Mouse (Mus musculus): Measurements from ENCODE around the gene Nlrx1.
"Not testable (repeated sequence)": the region's sequence is repeated elsewhere in the genome, so short reads cannot be mapped to it uniquely, and the experiment has no call there.

The Nlrx1 gene

GRCm38 (mm10) chr9:44268432-44268831 is at the start of gene Nlrx1:
Gene Nlrx1, minus strand, starts transcription at chr9:44268599.
- in situ Hi-C loops (cut with MboI; ENCODE audit: low pct_unique_long_range_greater_than_20kb in 1 of 2, low sequenced_read_pairs in 2 of 2, unreplicated experiment in 1 of 2): loop anchor here in 1 of 2 experiments (25.0 kb wide), 1 partner anchor 281 kb away; no protein-coding TSS in a partner anchor

DNA sequence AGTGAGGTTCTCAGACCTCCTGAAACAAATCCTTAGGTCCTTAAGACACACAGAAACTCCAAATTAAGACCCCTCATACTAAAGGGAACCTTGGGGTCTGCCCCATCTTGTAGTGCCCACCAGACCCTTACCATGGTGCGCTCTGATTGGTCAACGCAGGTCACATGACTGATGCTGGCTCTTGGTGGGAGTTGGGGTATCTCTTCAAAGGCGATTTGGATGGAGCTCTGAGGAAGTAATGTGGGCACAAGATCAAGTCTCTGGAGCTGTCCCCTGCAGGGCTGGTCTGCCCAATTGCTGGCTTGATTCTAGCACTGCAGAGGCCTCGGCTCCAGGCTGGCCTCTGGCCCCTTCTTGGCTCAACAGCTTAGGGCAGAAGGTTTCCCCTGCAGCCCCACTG is 49.1 kb upstream of the Nlrx1 start:
- in situ Hi-C loops (cut with MboI; ENCODE audit: low pct_unique_long_range_greater_than_20kb in 1 of 2, low sequenced_read_pairs in 2 of 2, unreplicated experiment in 1 of 2): no loop called here

DNA sequence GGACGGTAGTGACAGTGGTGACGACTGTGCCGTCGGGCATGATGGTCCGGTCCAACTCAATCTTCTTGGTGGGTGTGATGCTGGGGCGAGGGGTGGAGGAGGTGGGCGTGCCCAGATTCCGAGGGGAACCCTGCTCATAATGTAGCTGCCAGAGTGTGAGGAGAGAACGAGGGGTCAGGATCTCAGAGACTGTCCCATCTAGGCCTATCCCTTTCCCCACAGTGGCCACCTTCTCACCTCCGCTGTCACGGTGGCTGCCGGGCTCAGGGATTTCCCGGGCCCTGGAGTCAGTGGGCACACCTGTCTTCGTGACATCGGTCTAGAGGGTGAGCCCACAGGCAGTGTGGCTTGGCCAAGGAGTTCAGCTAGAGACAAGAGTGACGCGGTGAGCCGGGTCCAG is 46.5 kb upstream of the Nlrx1 start:
- in situ Hi-C loops (cut with MboI; ENCODE audit: low pct_unique_long_range_greater_than_20kb in 1 of 2, low sequenced_read_pairs in 2 of 2, unreplicated experiment in 1 of 2): no loop called here

- in situ Hi-C loops (cut with MboI; ENCODE audit: low pct_unique_long_range_greater_than_20kb in 1 of 2, low sequenced_read_pairs in 2 of 2, unreplicated experiment in 1 of 2): no loop called here
These were observed 45.8 kb upstream of the Nlrx1 start for GRCm38 (mm10) chr9:44314257-44314547.

DNA sequence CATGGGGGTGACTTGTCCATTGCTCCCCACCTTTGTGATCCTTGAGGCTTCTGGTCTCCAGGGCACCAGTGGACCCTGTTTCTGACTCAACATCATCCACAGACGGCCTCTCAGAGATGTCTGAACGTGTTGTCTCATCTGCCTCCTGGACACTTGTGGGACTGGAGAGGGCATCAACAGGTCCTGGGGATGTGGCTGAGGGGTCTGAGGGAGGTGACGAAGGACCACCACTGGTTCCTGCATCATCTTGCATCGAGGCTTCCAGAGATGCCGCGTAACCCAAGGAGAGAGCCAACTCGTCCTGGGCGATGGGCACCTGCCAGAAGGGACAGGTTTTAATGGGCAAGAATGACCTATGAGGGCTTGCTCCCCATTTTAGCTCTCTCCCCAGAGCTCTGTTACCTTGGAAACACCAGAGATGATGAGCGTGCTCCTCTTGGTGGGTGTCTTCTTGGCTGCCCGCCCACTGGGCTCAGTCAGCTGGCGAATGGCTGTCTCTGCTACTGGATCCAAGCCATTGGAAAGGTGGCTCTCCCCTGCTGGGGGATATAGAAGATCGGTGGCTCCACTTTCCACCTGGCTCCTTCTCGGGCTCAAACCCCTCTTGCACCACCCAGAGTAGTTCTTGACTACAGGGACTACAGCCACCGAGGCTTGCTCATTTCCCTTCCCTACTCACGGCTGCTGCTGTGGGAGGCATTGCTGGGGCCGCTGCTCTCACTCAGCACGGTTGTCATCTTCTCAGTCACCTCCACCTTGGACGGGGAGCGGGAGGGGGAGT is 45.3 kb upstream of the Nlrx1 start:
- in situ Hi-C loops (cut with MboI; ENCODE audit: low pct_unique_long_range_greater_than_20kb in 1 of 2, low sequenced_read_pairs in 2 of 2, unreplicated experiment in 1 of 2): no loop called here

- in situ Hi-C loops (cut with MboI; ENCODE audit: low pct_unique_long_range_greater_than_20kb in 1 of 2, low sequenced_read_pairs in 2 of 2, unreplicated experiment in 1 of 2): no loop called here
These were observed 43.0 kb upstream of the Nlrx1 start for GRCm38 (mm10) chr9:44311136-44312134.

- in situ Hi-C loops (cut with MboI; ENCODE audit: low pct_unique_long_range_greater_than_20kb in 1 of 2, low sequenced_read_pairs in 2 of 2, unreplicated experiment in 1 of 2): no loop called here
These were observed 42.3 kb upstream of the Nlrx1 start for GRCm38 (mm10) chr9:44310750-44311135.

- in situ Hi-C loops (cut with MboI; ENCODE audit: low pct_unique_long_range_greater_than_20kb in 1 of 2, low sequenced_read_pairs in 2 of 2, unreplicated experiment in 1 of 2): no loop called here
These were observed 41.4 kb upstream of the Nlrx1 start for GRCm38 (mm10) chr9:44309756-44310155.

DNA sequence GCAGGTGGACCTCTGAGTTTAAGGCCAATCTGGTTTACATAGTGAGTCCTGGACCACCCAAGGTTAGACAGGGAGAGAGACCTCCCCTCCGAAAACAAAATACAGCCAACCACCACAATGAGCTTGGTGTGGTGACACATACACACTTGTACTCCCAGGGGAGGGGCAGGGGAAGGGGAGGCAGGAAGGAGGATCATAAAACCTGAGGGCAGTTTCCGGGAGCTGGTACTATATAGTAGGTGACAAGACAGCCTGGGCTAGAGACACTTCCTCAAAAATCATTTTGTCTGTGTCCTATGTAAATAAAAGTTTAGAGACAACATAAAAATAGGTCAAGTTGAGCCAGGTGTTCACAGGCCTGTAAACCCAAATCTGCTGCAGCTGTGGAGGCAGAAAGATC is 38.8 kb upstream of the Nlrx1 start:
- in situ Hi-C loops (cut with MboI; ENCODE audit: low pct_unique_long_range_greater_than_20kb in 1 of 2, low sequenced_read_pairs in 2 of 2, unreplicated experiment in 1 of 2): no loop called here

DNA sequence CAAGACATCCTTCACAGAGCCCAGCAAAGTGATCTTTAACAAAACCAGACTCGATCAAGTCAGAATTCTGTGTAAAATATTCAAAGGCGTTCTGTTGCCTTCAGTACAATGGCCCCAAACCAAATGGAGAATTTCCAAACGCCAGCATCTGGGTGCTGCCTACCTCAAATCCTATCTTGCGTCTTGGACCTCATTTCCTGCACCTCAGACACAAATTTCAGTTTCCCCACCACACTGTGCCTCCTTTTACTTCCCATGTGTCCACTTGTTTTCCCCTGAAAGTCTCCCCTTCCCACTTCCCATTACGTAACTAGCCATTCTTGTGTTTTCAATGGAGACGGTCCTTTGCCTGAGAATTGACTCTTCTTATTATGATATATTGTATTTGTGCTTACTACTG is 38.1 kb upstream of the Nlrx1 start:
- in situ Hi-C loops (cut with MboI; ENCODE audit: low pct_unique_long_range_greater_than_20kb in 1 of 2, low sequenced_read_pairs in 2 of 2, unreplicated experiment in 1 of 2): no loop called here

DNA sequence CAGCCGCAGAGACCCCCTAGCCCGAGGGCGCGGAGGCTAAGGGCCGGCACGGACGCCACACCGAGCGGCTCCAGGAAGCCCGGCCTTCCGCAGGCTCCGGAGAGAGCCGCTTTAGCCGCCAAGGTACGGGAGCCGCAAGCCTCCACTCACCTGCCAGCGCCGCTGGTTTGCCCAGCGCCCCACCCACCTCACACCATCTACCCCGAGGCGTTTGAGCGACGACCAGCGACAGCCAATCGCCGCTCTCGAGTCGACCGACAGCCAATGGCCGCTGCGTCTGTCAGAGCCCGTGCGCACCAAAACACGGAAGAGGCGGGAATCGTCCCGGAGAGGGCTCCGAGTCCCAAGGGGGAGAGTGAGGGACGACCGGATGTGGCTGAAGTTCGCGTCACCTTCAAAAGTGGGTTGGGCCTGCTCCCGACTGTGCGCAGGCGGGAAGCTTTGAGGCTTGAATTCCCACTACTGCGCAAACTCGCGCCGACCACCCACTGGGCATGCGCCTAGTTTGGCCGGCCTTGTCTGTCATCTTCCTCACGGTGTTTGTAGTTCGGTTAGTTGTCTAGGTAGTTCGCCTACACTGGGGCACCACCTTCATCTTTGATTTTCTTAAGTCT is 37.2 kb upstream of the Nlrx1 start, which contains the start of gene Hinfp:
TSS of gene Hinfp (minus strand) at position 206 of the 614 bp plus-strand sequence.
- in situ Hi-C loops (cut with MboI; ENCODE audit: low pct_unique_long_range_greater_than_20kb in 1 of 2, low sequenced_read_pairs in 2 of 2, unreplicated experiment in 1 of 2): no loop called here

- in situ Hi-C loops (cut with MboI; ENCODE audit: low pct_unique_long_range_greater_than_20kb in 1 of 2, low sequenced_read_pairs in 2 of 2, unreplicated experiment in 1 of 2): not testable (repeated sequence)
These were observed 31.6 kb upstream of the Nlrx1 start for GRCm38 (mm10) chr9:44300001-44300400.

DNA sequence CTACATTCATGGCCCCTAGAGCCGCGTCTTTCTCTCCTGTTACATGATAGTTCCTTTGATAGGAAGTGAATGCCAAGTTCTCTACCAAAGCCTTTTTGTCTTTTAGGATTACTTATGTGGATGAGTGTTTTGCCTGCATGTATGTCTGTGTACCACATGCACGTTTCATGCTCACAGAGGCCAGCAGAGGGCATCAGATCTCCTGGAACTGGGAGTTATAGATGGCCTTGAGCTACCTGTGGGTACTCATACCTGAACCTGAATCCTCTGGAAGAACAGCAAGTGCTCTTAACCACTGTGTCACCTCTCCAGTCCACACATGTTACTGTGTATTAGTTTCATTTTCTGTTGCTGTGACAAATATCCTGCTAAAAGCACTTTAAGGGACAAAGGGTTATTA is 24.1 kb upstream of the Nlrx1 start:
- in situ Hi-C loops (cut with MboI; ENCODE audit: low pct_unique_long_range_greater_than_20kb in 1 of 2, low sequenced_read_pairs in 2 of 2, unreplicated experiment in 1 of 2): no loop called here

DNA sequence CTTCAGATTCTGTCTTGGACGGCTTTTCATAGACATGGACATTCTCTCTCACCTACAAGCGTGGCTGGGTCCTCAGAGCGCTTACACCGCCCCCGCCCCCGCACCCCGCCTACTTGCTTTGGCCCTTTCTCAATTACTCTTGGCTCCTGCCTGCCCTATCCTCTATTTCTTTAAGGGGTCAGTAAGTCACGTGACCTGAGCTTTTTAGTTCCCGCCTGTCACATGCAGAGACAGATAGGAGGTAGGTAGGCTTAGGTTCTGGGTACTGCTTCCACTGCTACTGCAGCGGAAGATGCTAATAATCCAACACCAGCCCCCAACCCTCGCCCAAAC is 20.5 kb upstream of the Nlrx1 start:
- in situ Hi-C loops (cut with MboI; ENCODE audit: low pct_unique_long_range_greater_than_20kb in 1 of 2, low sequenced_read_pairs in 2 of 2, unreplicated experiment in 1 of 2): no loop called here

DNA sequence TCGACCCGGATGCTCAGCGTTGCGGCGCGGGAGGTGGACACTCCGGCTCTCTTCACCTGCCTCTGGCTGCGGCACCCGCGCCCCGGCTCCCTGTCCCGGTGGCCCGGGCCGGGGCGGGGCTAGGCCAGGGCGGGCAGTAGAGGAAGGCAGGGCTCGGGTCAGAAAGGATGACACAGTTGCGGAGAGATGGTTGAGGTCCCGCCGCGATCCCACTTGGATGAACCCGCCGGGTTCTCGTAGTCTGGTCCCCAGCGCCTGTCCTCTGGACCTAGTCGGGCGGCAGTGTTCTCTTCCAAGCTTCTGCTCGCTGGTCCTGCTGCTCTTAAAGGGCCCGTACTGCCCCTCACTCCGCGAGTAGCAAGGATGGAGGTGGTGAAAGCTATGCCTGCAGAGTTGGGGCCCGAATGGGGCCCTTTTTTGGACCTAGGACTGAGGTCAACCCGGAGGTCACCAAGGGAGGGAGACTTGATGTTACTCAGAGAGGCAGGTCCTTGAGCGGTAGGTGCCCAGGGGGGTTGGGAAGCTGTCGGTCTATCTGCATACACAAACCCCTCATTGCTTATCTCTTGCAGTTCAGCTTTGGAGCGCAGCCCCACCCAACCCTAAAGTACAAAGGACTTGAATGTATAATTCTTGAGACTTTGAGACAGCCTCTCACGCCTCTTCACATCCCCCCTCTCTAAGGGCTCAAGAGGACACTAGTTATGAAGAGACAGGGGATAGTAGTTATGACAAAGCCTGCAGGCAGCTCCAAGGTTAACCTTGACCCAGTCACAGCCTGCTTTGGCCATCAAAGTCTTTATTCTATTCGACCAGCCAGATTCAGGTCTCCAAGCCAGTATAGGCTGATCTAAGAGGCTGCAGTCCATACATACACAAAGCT is 19.9 kb upstream of the Nlrx1 start, which contains the start of gene Abcg4:
TSS of gene Abcg4 (minus strand) at position 540 of the 883 bp plus-strand sequence.
- in situ Hi-C loops (cut with MboI; ENCODE audit: low pct_unique_long_range_greater_than_20kb in 1 of 2, low sequenced_read_pairs in 2 of 2, unreplicated experiment in 1 of 2): no loop called here

DNA sequence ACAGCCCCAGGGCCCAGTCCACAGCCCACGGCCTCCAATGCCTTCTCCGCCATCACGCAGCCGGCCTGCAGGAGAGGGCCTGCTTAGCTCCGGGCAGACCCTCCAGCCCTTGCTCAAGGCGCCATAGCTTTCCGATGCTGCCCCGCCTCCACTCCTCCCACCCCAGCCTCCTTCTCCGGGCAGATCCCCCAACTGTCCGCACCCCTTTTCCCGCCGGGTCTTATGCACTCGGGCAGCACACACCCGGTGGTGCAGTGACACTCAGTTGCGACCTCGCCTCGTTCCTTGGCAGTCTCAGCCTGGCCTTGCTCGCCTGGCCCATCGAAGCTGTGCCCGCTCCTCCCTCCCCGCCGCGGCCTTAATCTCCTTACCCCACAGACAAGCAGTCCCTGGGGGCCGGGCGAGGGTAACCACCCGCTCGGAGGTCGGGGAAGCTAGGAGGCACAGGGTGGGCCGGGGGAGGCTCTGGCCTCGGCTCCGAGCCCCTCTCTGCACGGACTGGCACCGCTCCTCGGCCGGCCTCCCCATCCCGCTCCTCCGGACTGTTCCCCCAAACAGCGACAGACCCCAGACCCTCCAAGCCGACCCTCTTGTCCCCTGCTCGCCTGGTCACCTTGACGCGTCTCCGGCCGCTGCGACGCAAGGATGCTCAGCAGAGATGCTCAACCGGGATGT is 19.1 kb upstream of the Nlrx1 start:
- in situ Hi-C loops (cut with MboI; ENCODE audit: low pct_unique_long_range_greater_than_20kb in 1 of 2, low sequenced_read_pairs in 2 of 2, unreplicated experiment in 1 of 2): no loop called here

DNA sequence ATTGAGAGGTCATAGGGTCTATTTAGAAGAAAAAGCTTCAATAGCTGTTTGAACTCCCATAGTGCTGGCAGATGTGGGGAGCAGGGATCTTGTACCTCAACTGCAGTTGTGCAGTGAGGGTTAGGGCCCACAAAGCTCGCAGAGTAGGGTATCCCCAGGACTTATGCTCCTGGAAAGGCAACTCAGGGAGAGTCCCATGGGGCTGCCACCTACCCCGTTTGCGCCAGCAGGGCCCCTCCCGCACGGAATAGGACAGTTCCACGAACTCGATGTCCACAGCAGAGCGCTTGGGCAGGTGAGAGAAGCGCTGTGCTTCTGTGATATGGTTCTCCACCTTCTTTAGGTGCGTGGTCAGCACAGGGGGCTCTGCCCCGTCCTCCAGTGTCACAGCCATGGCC is 18.6 kb upstream of the Nlrx1 start:
- in situ Hi-C loops (cut with MboI; ENCODE audit: low pct_unique_long_range_greater_than_20kb in 1 of 2, low sequenced_read_pairs in 2 of 2, unreplicated experiment in 1 of 2): no loop called here
